Mouse (Mus musculus): ENCODE measurements around the gene Pde4dip.

GRCm38 (mm10) chr3:97868024-97868689 is 20.4 kb downstream of the Pde4dip start:
- no peak for TF ChIP-seq CTCF (IDR thresholded peaks at IDR 0.05)
- TF ChIP-seq EP300 (IDR thresholded peaks at IDR 0.05): no peak
